Mouse (Mus musculus) midbrain, postnatal 0 days (tissue): Measurements from ENCODE around the gene Dclk2. TPM values are rescaled to one million over a fixed set of nuclear protein-coding genes. Genes with fewer than 3 reads are reported as not detected.

Experiments
- ATAC-seq: fragments of 200-750 bp; cut with Nextera tagmentation; 2 replicates; pipeline ENCODE4 v1.8.0; 2017; ENCODE audit warnings: moderate number of reproducible peaks, mild to moderate bottlenecking, moderate TSS enrichment, moderate library complexity; ENCODE audit not compliant: low FRiP score
- DNase-seq: peaks from one replicate; pipeline ENCODE4 v3.0.0-alpha.2; 2015; ENCODE audit warnings: low spot score
- H3K27ac ChIP-seq: fragments of 300-500 bp; sonication (generic); 2 replicates; pipeline ENCODE4 v1.5.1; 2014; ENCODE audit warnings: low read depth, mild to moderate bottlenecking, low read length, mixed read lengths
- H3K27me3 ChIP-seq: fragments of 300-500 bp; sonication (generic); 2 replicates; pipeline ENCODE4 v1.6.1; 2014; ENCODE audit warnings: low read length, control low read depth, mixed read lengths; ENCODE audit not compliant: insufficient read depth
- H3K36me3 ChIP-seq: fragments of 300-500 bp; sonication (generic); 2 replicates; pipeline ENCODE4 v1.6.1; 2014; ENCODE audit warnings: low read length, control low read depth, mixed read lengths; ENCODE audit not compliant: insufficient read depth
- H3K4me1 ChIP-seq: fragments of 300-500 bp; sonication (generic); 2 replicates; pipeline ENCODE4 v1.6.1; 2014; ENCODE audit warnings: mild to moderate bottlenecking, control low read depth, antibody characterized with exemption, low read length, mixed read lengths; ENCODE audit not compliant: insufficient read depth
- H3K4me2 ChIP-seq: fragments of 300-500 bp; sonication (generic); 2 replicates; pipeline ENCODE4 v1.6.1; 2014; ENCODE audit warnings: low read depth, mild to moderate bottlenecking, low read length, mixed read lengths; ENCODE audit not compliant: poor library complexity, severe bottlenecking
- H3K4me3 ChIP-seq: fragments of 300-500 bp; sonication (generic); 2 replicates; pipeline ENCODE4 v1.5.1; 2014; ENCODE audit warnings: low read depth, mild to moderate bottlenecking, low read length, moderate library complexity
- H3K9ac ChIP-seq: fragments of 300-500 bp; sonication (generic); replicated peaks from 2 replicates; pipeline ENCODE4 v1.6.1; 2014; ENCODE audit warnings: mild to moderate bottlenecking, low read length, moderate library complexity, mixed read lengths; ENCODE audit not compliant: poor library complexity, severe bottlenecking
- H3K9me3 ChIP-seq: fragments of 300-500 bp; sonication (generic); 2 replicates; pipeline ENCODE4 v1.6.1; 2016; ENCODE audit warnings: low read length, control low read depth
- CTCF ChIP-seq: IDR thresholded peaks from 2 replicates; pipeline ENCODE4 v1.5.1; 2016; ENCODE audit warnings: antibody characterized with exemption, mild to moderate bottlenecking
- WGBS: fragments of 180-500 bp; shearing (Covaris S2); extraction: QIAGEN DNeasy Blood & Tissue Kit; methylation state at CpG from one replicate; pipeline ENCODE4 v1.1.7; 2014; 5-methylcytosine and 5-hydroxymethylcytosine counted together
- polyA plus RNA-seq: library from polyadenylated mRNA; unstranded; fragments of >200 nt; fragmentation: Nextera tagmentation; extraction: Ambion mirVana; gene quantifications from 2 replicates; pipeline ENCODE4 v1.2.1, GENCODE M21; 2015
- total RNA-seq: library from RNA; depleted of rRNA; stranded (reverse); fragments of >200 nt; gene quantifications from 2 replicates; pipeline ENCODE4 v1.2.3, GENCODE M21; 2014

Gene Dclk2
- total and polyA plus RNA-seq, 2 experiments from 2014 or later = 71.6 to 158 TPM

GRCm38 (mm10) chr3:86789752-86790151 is 130.9 kb downstream of the Dclk2 start:
- no peak overlapping the region for H3K9ac ChIP-seq
- H3K4me1 ChIP-seq = peaks cover 7% of the 10 kb centered on the region; the same call in 1 of the 2 replicates
- DNase-seq (peak; percentile 50), ATAC-seq (no peak)
- H3K27ac ChIP-seq = no peak overlapping the region
- H3K4me3 ChIP-seq = no peak overlapping the region
- no peaks in the 10 kb centered on the region for H3K9me3 ChIP-seq
- TF ChIP-seq CTCF = no peak
- peaks cover 45% of the 10 kb centered on the region for H3K36me3 ChIP-seq
- WGBS = 79% methylated on average over 5 of the region's 5 CpGs
- no peaks in the 10 kb centered on the region for H3K27me3 ChIP-seq
- H3K4me2 ChIP-seq = no peak overlapping the region

DNA sequence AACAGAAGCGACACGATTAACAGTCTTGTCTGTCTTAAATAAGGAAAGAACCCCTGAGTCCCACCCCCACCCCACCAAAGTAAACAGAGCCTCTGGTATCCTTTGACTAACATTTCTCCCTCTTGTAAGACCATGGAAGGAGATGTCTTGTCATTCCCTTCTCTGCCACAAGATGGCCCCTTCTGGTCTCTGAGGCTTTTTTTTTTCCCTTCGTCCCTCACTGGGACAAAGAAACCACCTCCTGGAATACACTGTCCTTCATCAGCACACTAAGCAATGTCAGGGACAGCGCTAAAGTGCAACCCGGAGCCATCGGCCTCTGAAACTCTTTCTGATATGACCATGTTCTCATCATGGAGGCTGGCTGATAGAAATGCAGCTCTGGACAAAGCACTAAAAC is 131.9 kb downstream of the Dclk2 start:
- DNase-seq (peak; percentile 94), ATAC-seq (no peak)
- no peak overlapping the region for H3K9ac ChIP-seq
- H3K9me3 ChIP-seq = no peaks in the 10 kb centered on the region
- peak; percentile 83 for TF ChIP-seq CTCF
- WGBS = 32% methylated on average over 6 of the region's 6 CpGs
- H3K4me2 ChIP-seq = no peak overlapping the region
- H3K27me3 ChIP-seq = no peaks in the 10 kb centered on the region
- no peak overlapping the region for H3K4me3 ChIP-seq
- peaks cover 7% of the 10 kb centered on the region; the same call in 1 of the 2 replicates for H3K4me1 ChIP-seq
- H3K36me3 ChIP-seq = peaks cover 54% of the 10 kb centered on the region
- H3K27ac ChIP-seq = no peak overlapping the region

DNA sequence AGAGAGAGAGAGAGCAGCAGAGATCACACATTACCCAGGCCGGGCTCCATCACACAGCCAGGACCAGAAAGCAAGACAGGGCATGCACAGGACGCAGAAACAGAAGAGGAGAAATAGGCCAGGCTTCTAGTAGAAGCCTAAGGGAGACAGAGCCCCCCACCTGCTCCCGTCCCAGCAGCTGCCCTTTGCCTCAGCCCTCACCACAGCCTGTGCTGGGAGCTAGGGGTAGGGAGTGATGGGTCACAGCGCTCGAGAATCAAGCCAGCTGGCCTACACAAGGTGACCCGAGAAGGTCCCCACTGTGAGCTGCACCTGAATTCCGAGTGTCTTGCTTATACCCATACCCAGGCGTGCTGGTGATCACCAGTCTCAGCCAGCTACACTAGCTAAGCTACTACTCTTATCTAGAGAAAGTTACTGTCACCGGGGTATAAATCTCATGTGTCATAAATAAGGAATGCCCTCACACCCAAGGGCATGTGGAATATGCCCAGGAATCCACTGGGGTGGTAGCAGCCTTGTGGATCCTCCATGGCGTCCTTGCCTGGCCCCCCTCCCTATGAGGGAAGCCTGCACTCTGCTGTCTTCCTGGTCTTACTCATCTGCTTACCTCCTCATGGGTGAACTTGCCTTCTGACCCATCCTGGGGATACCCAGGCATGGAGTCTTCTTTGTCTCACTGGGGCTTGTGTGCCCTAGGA is 133.1 kb downstream of the Dclk2 start:
- H3K4me3 ChIP-seq = no peak overlapping the region
- 81% methylated on average over 10 of the region's 10 CpGs for WGBS
- no peak for TF ChIP-seq CTCF
- no peak overlapping the region for H3K4me2 ChIP-seq
- DNase-seq (no peak), ATAC-seq (0 out of 2 replicates have a peak, but pooled peaks have one; percentile 8)
- peaks cover 7% of the 10 kb centered on the region; the same call in 1 of the 2 replicates for H3K4me1 ChIP-seq
- peaks cover 50% of the 10 kb centered on the region for H3K36me3 ChIP-seq
- peak overlapping the region; percentile 55; the same call in 1 of the 2 replicates for H3K27ac ChIP-seq
- no peaks in the 10 kb centered on the region for H3K9me3 ChIP-seq
- H3K27me3 ChIP-seq = no peaks in the 10 kb centered on the region
- H3K9ac ChIP-seq = no peak overlapping the region

DNA sequence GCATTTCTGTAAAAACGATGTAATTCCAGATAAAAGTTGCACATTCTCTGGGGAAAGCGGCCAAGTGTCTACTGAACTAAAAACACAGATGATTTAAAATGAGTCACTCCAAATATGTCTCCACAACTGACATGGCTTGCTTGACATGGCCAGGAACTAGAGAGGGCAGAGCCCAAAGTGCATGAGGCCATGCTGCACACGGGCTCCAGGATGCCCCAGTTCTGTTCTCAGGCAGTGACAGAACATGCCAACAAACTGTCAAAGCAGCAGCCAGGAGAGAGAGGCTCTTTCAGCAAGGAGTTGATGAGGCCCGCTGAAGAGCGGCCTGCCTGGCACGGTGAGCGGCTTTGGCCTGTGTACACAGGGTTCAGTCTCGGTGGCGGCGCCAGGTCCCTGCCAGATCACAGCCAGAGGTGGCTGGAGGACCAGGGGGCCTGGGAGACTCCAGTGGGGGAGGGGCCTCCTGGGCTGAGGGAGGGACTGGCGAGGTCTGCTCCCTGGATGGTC is 133.8 kb downstream of the Dclk2 start:
- peak; percentile 90 for ATAC-seq

DNA sequence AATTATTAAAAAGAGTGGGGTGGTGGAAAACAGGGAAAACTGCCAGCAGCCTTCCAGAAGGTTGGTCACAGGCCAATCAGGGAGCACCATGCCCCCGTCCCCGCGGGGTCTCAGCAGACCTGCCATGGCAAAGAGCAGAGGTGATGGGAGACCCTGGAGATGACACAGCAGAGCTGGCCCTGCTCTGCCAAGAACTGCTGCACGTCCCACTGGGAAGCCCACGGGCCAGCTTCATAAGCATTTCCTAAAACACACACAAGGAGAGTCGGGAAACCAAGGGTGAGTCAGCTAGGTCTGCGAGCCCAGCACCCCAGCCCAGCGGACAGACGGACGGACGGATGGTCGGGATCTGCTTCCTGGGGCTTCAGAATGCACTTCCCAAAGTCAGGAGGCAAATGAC is 134.4 kb downstream of the Dclk2 start:
- ATAC-seq (no peak), DNase-seq (no peak)
- H3K4me3 ChIP-seq = no peak overlapping the region
- TF ChIP-seq CTCF = no peak
- peaks cover 39% of the 10 kb centered on the region for H3K36me3 ChIP-seq
- H3K27ac ChIP-seq = peak overlapping the region; percentile 55
- WGBS = 77% methylated on average over 12 of the region's 12 CpGs
- no peaks in the 10 kb centered on the region for H3K27me3 ChIP-seq
- H3K9ac ChIP-seq = no peak overlapping the region
- H3K4me2 ChIP-seq = no peak overlapping the region
- H3K4me1 ChIP-seq = peaks cover 7% of the 10 kb centered on the region; the same call in 1 of the 2 replicates
- H3K9me3 ChIP-seq = no peaks in the 10 kb centered on the region

More for the DNA sequence above, 133.8 kb downstream of the Dclk2 start:
- no peak overlapping the region for H3K9ac ChIP-seq
- no peak overlapping the region for H3K4me3 ChIP-seq
- TF ChIP-seq CTCF = no peak
- H3K36me3 ChIP-seq = peaks cover 44% of the 10 kb centered on the region
- peak overlapping the region; percentile 55 for H3K27ac ChIP-seq
- 58% methylated on average over 11 of the region's 11 CpGs for WGBS
- H3K27me3 ChIP-seq = no peaks in the 10 kb centered on the region
- peaks cover 7% of the 10 kb centered on the region; the same call in 1 of the 2 replicates for H3K4me1 ChIP-seq
- peak; percentile 93 for DNase-seq
- no peak overlapping the region for H3K4me2 ChIP-seq
- no peaks in the 10 kb centered on the region for H3K9me3 ChIP-seq

- DNase-seq (no peak), ATAC-seq (no peak)
- TF ChIP-seq CTCF = no peak
- Histone ChIP-seq H3K9me3 (no peaks in the 10 kb centered on the region), H3K27ac (no peak overlapping the region), H3K9ac (no peak overlapping the region), H3K4me1 (peaks cover 7% of the 10 kb centered on the region; the same call in 1 of the 2 replicates), H3K4me3 (no peak overlapping the region), H3K36me3 (peaks cover 28% of the 10 kb centered on the region), H3K4me2 (no peak overlapping the region), H3K27me3 (no peaks in the 10 kb centered on the region)
- WGBS = 75% methylated on average over 11 of the region's 11 CpGs
These were observed 135.7 kb downstream of the Dclk2 start for GRCm38 (mm10) chr3:86784930-86785329.
